Mouse (Mus musculus): ENCODE measurements around the gene Gcc2.

DNA sequence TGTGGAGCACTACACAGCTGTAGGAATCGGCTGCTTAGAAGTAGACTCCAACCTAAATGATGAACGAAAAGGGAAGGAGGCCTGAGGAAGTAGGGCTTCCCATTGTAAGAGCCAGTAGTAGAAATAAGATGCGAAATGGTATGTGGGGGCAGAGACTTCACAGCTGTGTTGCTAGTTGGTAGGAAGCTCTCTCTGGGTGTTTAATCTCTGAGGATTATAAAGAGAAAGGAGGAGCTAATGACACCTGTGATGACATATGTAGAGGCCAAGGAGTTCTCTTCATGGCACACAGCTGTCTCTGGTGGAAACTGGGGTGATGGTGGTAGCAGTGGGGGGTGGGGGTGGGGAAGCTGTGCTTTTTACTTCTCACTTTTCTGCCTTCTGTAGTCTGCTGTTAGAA, 95.3 kb downstream of the Gcc2 start:
- no peak for TF ChIP-seq POLR2A (IDR thresholded peaks at IDR 0.05; ENCODE audit: insufficient read depth, low read depth, low read length)
- TF ChIP-seq CTCF (IDR thresholded peaks at IDR 0.05; ENCODE audit: insufficient read depth, low read depth, low read length) = no peak
